Mouse (Mus musculus): ENCODE results near the gene Gm20390.

Gm20390 gene

DNA sequence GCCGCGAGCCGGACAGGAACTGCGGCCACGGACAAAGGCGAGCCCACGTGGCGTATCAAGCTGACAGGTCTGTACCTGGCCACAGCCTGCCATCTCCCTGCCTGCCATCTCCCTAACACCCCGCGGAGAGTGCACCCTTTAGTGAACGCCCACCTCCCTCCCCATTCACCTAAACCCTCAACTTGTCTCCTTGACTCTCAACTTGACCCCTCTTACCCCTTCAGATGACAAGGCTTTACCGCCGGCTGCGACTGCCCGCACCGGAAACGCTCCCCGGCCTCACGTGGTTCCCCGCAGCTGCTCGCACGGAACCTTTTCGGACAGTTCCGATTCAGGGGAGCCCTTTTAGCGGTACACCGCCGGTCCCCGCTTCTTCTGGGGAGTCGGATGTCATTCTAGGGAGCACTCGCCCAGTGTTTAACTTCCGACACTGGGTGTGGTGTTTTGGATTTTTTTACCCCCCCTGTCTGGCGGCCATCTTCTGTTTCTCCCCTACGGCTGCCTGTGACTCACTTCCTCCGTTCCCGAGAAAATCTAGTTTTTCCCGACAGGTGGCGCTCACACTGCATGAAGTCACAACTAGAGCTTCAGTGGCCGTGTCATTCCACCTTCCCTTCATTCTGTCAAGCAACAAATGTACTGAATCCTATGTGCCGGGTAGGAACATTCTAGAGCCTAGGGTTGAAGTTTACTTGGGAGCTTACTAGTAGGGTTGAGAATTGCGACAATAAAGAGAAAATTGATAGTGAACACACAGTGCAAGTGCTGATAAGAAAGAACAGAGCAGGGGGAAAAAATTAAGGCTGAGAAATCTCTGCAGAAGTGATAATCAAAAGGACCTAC, at the start of gene Gm20390, which contains the start of gene Nme1:
TSS of gene Gm20390 (minus strand) at position 289 of the 843 bp plus-strand sequence.
TSS of gene Nme1 (minus strand) at position 517 of the 843 bp plus-strand sequence.
- peak; percentile 98 for DNase-seq (ENCODE audit: low spot score)

GRCm38 (mm10) chr11:94003346-94003745, 35.3 kb upstream of the Gm20390 start:
- no peak for DNase-seq (ENCODE audit: low spot score)

DNA sequence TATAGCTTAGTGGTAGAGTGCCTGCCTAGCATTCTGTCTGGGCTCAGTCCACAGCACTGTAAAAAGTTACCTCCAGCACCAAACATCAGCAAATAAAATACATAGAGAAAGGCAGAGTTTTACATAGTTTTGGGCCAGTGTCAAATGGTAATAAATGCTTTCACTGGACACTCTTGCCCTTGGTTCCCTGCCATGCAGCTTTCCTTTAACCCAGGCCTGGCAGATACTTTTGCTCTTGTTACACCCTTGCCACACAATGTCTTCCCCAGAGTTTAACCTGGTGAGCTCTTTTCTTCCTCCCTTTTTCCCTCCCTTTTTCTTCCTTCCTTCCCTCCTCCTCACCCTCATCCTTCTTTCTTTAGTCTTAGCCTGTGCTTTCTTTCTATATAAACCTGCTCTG, 31.2 kb upstream of the Gm20390 start:
- DNase-seq (ENCODE audit: low spot score), result no peak

GRCm38 (mm10) chr11:93997141-93997775, 29.2 kb upstream of the Gm20390 start:
- peak; percentile 86 for DNase-seq (ENCODE audit: low spot score)

GRCm38 (mm10) chr11:93996306-93997140, 28.4 kb upstream of the Gm20390 start:
- DNase-seq (ENCODE audit: low spot score), result peak; percentile 49

DNA sequence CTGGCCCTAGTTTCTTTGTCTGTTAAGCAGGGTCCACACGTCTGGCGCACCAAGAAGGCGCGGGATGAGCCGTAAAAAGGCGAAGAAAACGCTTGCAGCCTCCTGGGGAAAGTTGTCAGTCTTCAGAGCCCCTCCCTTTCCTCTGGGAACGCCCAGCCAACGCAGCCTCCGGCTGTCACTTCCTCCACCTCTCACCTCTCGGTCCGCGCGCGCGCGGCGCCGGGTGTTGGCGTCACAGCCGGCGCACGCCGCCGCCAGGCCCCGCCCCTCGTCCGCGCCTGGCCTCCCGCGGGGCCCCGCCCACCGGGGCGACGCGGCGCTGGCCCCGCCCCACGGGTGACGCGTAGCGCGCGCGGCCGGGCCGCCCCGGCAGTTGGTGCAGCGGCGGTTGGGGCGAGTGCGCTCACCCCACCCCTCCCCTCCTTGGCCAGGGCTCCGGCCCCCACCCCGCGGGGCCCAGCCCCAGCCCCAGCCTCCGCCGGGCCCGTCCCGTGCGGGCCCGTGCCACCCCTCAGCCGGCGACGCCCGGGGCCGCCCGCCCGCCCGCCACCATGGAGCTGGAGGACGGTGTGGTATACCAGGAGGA, 27.7 kb upstream of the Gm20390 start, which contains the start of gene Spag9:
TSS of gene Spag9 (plus strand) at position 372 of the 586 bp plus-strand sequence.
- DNase-seq (ENCODE audit: low spot score), result peak; percentile 94

GRCm38 (mm10) chr11:93995111-93995719, 27.1 kb upstream of the Gm20390 start:
- DNase-seq (ENCODE audit: low spot score), result peak; percentile 94

DNA sequence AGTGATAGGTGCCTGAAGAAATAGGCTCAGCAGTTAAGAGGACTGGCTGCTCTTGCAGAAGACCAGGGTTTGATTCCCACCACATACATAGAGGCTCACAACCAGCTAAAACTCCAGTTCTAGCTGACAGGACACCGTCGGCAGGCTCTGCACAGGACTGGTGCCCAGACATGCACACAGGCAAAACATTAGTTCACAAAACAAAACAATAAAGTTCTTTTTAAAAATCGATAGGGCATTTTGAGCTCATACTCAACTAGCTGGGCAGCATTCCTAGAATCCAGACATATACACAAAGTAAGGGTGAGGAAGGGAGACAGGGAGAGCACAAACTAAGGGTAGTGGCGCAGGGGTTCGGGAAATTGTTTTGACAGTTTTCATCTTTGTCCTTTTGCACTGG, 26.4 kb upstream of the Gm20390 start:
- DNase-seq (ENCODE audit: low spot score), result no peak

DNA sequence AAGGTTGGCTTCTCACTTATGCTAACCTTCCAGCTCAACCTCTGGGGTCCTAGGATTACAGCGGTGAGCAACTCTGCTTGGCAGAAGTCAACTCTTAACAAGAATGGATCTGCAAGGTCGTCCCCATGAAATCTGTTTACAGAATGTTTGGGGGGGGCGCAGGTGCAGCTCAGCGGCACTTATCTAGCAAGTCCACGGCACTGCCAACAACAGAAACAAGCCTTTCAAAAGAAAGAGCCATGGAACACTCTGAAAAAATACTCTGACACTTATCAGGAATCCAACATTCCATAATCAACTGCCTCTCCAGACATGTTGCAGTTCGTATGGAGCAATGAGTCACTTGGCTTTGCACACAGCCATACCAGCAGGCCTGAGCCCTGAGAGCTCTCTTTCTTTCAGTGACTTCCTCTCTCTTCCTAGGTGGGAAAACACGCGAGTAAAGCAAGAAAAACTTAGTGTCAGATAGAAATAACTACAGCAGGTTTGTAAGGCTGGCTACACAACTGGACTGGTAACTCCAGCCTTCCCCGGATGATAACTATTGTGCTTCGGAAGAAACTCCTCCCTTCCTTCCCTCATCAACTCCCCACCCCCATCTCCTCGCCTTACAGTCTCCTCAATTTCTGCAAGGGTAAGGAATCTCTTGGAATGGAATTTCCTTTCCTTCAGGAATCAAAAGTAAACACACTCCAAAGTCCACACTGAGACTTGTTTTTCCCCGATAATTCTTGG, 20.4 kb upstream of the Gm20390 start:
- DNase-seq (ENCODE audit: low spot score), result peak; percentile 49

DNA sequence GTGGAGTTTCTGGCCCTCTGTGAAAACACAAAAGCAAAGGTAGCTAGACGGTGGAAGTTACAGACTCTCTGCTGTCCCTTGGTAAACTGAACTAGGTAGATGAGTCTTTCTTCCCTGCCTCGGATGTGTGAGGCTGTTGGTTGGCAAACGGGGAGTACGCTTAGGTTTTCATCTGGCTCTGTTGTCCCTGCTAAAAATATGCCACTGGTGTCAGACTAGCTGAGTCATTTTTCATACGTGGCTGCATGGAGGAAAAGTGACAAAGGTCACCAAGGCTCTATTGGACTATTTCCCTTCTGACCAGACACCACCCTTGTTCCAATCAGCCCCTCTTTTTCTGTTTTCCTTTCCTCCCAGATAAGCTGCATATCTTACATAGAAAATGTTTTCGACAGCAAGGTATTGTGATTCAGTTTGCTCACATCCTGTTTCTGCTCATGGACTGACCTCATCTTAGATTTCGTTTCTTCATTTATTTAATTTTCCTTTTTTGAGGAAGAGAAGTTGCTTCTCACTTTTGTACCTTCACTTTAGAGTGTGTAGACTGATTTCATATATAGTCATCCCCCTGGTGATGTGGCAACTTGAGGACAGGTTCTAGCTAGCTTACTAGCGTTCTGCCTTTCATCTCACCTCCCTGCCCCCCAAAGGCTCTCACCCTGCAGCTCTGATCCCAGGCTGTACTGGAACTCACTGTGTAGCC, 19.7 kb upstream of the Gm20390 start:
- peak; percentile 29 for DNase-seq (ENCODE audit: low spot score)

DNA sequence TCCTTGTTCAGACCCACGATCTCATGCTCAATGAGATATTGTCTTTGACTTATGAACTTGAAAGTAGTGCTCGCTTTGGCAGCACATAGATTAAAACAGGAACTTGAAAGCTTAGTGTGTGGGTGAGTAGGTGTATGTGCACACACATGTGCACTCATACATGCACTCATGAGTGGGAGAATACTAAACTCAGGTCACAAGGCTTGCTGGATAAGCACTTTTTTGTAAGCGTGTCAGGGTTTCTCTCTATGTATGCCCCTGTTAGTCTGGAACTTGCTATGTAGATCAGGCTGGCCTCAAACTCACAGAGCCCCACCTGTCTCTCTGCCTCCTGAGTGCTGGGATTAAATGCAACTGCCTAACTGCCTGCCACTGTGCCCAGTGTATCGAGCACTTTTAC, 18.9 kb upstream of the Gm20390 start:
- no peak for DNase-seq (ENCODE audit: low spot score)

- DNase-seq (ENCODE audit: low spot score), result no peak
Measured at GRCm38 (mm10) chr11:93986298-93986697, 18.2 kb upstream of the Gm20390 start.

GRCm38 (mm10) chr11:93985265-93985664, 17.2 kb upstream of the Gm20390 start:
- DNase-seq (ENCODE audit: low spot score), result no peak

- DNase-seq (ENCODE audit: low spot score), result peak; percentile 14
Measured at GRCm38 (mm10) chr11:93984619-93985018, 16.5 kb upstream of the Gm20390 start.

DNA sequence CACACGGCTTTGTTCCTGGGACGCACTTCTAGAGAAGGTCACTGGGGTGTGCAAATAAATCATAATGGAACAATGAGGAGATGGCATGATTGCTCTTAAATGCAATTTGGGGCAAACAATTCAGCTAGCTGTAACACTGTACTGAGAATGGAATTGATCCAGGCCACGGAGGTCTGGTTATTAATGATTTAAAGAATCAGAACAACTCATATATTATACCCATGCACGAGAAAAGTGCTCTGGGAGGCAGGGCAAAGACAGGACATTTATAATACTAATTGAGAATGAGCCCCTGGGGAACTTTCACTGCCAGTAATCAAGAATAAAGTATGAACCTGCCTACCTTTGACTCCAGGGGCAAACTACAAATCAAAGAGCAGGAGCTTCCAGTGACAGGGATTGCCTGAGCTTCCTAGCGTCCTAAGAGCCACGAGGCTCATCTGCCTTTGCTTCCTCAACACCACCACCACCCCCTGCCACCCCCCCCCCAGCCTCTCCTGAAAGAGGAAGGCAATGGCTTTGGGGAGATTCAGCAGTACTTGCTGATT, 11.5 kb upstream of the Gm20390 start:
- DNase-seq (ENCODE audit: low spot score), result no peak

DNA sequence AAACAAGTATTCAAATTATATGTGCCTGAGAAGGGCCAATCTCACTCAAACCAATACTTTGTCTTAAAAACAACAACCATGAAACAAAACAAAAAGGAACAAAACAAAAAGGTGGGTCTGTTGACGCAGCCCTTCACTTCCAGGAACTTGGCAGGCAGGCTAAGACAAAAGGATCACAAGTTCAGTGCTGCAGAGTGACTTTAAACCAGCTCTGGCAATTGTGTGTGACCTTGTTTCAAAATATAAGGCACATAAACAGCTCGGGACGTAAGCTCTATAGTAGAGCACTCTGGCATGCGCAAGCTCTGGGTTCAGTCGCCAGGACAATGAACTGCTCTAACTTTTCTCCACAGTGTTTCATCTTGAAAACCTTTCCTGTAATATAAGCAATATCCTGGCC, 4.9 kb upstream of the Gm20390 start:
- DNase-seq (ENCODE audit: low spot score), result no peak

GRCm38 (mm10) chr11:93969799-93970198, 1.7 kb upstream of the Gm20390 start:
- DNase-seq (ENCODE audit: low spot score), result no peak

DNA sequence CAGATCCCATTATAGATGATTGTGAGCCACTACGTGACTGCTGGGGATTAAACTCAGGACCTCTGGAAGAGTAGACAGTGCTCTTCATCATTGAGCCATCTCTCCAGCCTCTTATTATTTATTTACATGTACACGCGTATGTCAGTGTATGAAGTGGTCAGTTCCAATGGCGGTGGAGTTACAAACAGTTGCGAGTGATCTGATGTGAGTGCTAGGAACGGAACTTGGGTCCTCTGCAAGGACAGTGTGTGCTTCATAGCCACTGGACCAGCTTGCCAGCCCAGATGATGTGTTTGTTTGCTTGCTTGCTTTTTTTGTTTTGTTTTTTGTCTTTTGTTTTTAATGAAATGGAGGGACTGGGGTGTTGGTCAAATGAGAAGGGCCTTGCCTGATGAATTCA, 1.1 kb upstream of the Gm20390 start:
- DNase-seq (ENCODE audit: low spot score), result no peak

GRCm38 (mm10) chr11:93968848-93969128, 695 bp upstream of the Gm20390 start:
- no peak for DNase-seq (ENCODE audit: low spot score)

DNA sequence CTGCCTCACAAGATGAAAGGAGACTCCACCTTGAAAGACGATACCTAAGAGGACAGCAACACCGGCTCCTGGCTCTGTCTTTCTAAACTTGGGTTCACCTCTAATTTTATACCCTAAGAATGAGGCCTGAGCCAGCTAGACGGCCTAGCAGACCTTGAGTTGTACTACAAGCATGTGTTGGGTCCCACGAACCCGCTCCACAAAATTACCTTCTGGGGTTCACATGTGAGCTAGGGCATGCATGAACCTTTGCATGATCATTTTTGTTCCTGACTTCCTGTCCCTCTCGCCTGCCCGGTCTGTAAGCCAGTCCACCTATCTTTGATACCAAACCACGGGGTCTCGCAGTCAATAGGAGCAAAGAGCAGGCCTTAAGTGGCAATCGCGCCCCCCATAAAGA, 712 bp downstream of the Gm20390 start:
- DNase-seq (ENCODE audit: low spot score), result no peak
